Mouse (Mus musculus) liver, embryonic 15.5 days (tissue): ENCODE measurements around the gene Fbxw11. TPM values are rescaled to one million over a fixed set of nuclear protein-coding genes. Genes with fewer than 3 reads are reported as not detected.

Experiments
- ATAC-seq: fragments of 200-750 bp; cut with Nextera tagmentation; 2 replicates; pipeline ENCODE4 v1.8.0; 2017; ENCODE audit warnings: moderate number of reproducible peaks, mild to moderate bottlenecking, moderate library complexity; ENCODE audit not compliant: insufficient read depth
- H3K27ac ChIP-seq: fragments of 300-500 bp; sonication (generic); replicated peaks from 2 replicates; pipeline ENCODE4 v1.5.1; 2015; ENCODE audit warnings: mild to moderate bottlenecking, inconsistent platforms
- H3K27me3 ChIP-seq: fragments of 300-500 bp; sonication (generic); 2 replicates; pipeline ENCODE4 v1.6.1; 2015; ENCODE audit warnings: mild to moderate bottlenecking, inconsistent platforms
- H3K36me3 ChIP-seq: fragments of 300-500 bp; sonication (generic); replicated peaks from 2 replicates; pipeline ENCODE4 v1.6.1; 2015; ENCODE audit warnings: moderate library complexity, mild to moderate bottlenecking, inconsistent platforms
- H3K4me1 ChIP-seq: fragments of 300-500 bp; sonication (generic); replicated peaks from 2 replicates; pipeline ENCODE4 v1.6.1; 2015; ENCODE audit warnings: inconsistent platforms
- H3K4me2 ChIP-seq: fragments of 300-500 bp; sonication (generic); 2 replicates; pipeline ENCODE4 v1.6.1; 2015; ENCODE audit warnings: moderate library complexity, mild to moderate bottlenecking, inconsistent platforms
- H3K4me3 ChIP-seq: fragments of 300-500 bp; sonication (generic); replicated peaks from 2 replicates; pipeline ENCODE4 v1.5.1; 2015; ENCODE audit warnings: mild to moderate bottlenecking, inconsistent platforms
- H3K9ac ChIP-seq: fragments of 300-500 bp; sonication (generic); 2 replicates; pipeline ENCODE4 v1.6.1; 2015; ENCODE audit warnings: moderate library complexity, mild to moderate bottlenecking, inconsistent platforms
- H3K9me3 ChIP-seq: fragments of 300-500 bp; sonication (generic); replicated peaks from 2 replicates; pipeline ENCODE4 v1.6.1; 2016; ENCODE audit warnings: inconsistent platforms
- WGBS: fragments of 180-500 bp; shearing (Covaris S2); methylation state at CpG from one replicate; pipeline ENCODE4 v1.1.7; 2015; ENCODE audit warnings: mixed read lengths; ENCODE audit not compliant: insufficient replicate concordance; 5-methylcytosine and 5-hydroxymethylcytosine counted together
- polyA plus RNA-seq: library from polyadenylated mRNA; unstranded; fragments of >200 nt; fragmentation: Nextera tagmentation; extraction: Ambion mirVana; gene quantifications from 2 replicates; pipeline ENCODE4 v1.2.1, GENCODE M21; 2015

Fbxw11 gene
- polyA plus RNA-seq, 1 experiment from 2014 or later = 19.1 TPM

GRCm38 (mm10) chr11:32642899-32643886 lies 669 bp downstream of the Fbxw11 start:
- WGBS = under 1% methylated on average over 53 of the region's 54 CpGs
- peaks cover 59% of the 10 kb centered on the region for H3K4me1 ChIP-seq
- ATAC-seq = peak; percentile 40
- peak overlapping the region; percentile 87 for H3K4me2 ChIP-seq
- H3K9me3 ChIP-seq = no peaks in the 10 kb centered on the region
- peak overlapping the region; percentile 98 for H3K9ac ChIP-seq
- H3K27me3 ChIP-seq = no peaks in the 10 kb centered on the region
- H3K27ac ChIP-seq = peak overlapping the region; percentile 96
- peak overlapping the region; percentile 98 for H3K4me3 ChIP-seq
- H3K36me3 ChIP-seq = no peaks in the 10 kb centered on the region

- H3K4me2 ChIP-seq = peak overlapping the region; percentile 87
- peak overlapping the region; percentile 98 for H3K4me3 ChIP-seq
- H3K27me3 ChIP-seq = no peaks in the 10 kb centered on the region
- no peaks in the 10 kb centered on the region for H3K36me3 ChIP-seq
- peak overlapping the region; percentile 98 for H3K9ac ChIP-seq
- ATAC-seq = no peak
- 12% methylated on average over 3 of the region's 3 CpGs for WGBS
- peak overlapping the region; percentile 96; the same call in 1 of the 2 replicates for H3K27ac ChIP-seq
- H3K9me3 ChIP-seq = no peaks in the 10 kb centered on the region
- peaks cover 56% of the 10 kb centered on the region for H3K4me1 ChIP-seq
Observed at GRCm38 (mm10) chr11:32644010-32644409, 1.5 kb downstream of the Fbxw11 start.

- Histone ChIP-seq H3K36me3 (no peaks in the 10 kb centered on the region), H3K4me1 (peaks cover 50% of the 10 kb centered on the region), H3K27ac (0 out of 2 replicates have a peak overlapping the region, but pooled peaks have one; percentile 8), H3K27me3 (no peaks in the 10 kb centered on the region), H3K9ac (no peak overlapping the region), H3K4me3 (no peak overlapping the region), H3K4me2 (no peak overlapping the region), H3K9me3 (no peaks in the 10 kb centered on the region)
- ATAC-seq = no peak
- WGBS = 58% methylated on average over 2 of the region's 2 CpGs
Observed at GRCm38 (mm10) chr11:32647265-32647664, 4.7 kb downstream of the Fbxw11 start.

GRCm38 (mm10) chr11:32650236-32650749 lies 7.8 kb downstream of the Fbxw11 start:
- 0 out of 2 replicates have a peak overlapping the region, but pooled peaks have one; percentile 4 for H3K27ac ChIP-seq
- H3K27me3 ChIP-seq = no peaks in the 10 kb centered on the region
- H3K4me1 ChIP-seq = peaks cover 49% of the 10 kb centered on the region

GRCm38 (mm10) chr11:32650893-32651590 lies 8.5 kb downstream of the Fbxw11 start:
- no peak overlapping the region for H3K9ac ChIP-seq
- H3K4me1 ChIP-seq = peaks cover 50% of the 10 kb centered on the region
- ATAC-seq = no peak
- H3K9me3 ChIP-seq = no peaks in the 10 kb centered on the region
- no peaks in the 10 kb centered on the region for H3K27me3 ChIP-seq
- 0 out of 2 replicates have a peak, but pooled peaks cover 11% of the 10 kb centered on the region for H3K36me3 ChIP-seq
- H3K4me3 ChIP-seq = no peak overlapping the region
- WGBS = 78% methylated on average over 7 of the region's 7 CpGs
- H3K4me2 ChIP-seq = no peak overlapping the region
- H3K27ac ChIP-seq = 0 out of 2 replicates have a peak overlapping the region, but pooled peaks have one; percentile 4

More at GRCm38 (mm10) chr11:32650236-32650749, 7.8 kb downstream of the Fbxw11 start:
- Histone ChIP-seq H3K4me2 (no peak overlapping the region), H3K9ac (no peak overlapping the region), H3K36me3 (0 out of 2 replicates have a peak, but pooled peaks cover 11% of the 10 kb centered on the region), H3K4me3 (no peak overlapping the region), H3K9me3 (no peaks in the 10 kb centered on the region)
- ATAC-seq = no peak

- no peak overlapping the region for H3K4me3 ChIP-seq
- H3K9me3 ChIP-seq = no peaks in the 10 kb centered on the region
- H3K4me1 ChIP-seq = peaks cover 45% of the 10 kb centered on the region
- H3K36me3 ChIP-seq = 0 out of 2 replicates have a peak, but pooled peaks cover 11% of the 10 kb centered on the region
- no peak overlapping the region for H3K27ac ChIP-seq
- no peak overlapping the region for H3K4me2 ChIP-seq
- no peaks in the 10 kb centered on the region for H3K27me3 ChIP-seq
- no peak overlapping the region for H3K9ac ChIP-seq
- no peak for ATAC-seq
- WGBS = 65% methylated on average over 1 of the region's 1 CpGs
Observed at GRCm38 (mm10) chr11:32651723-32652122, 9.2 kb downstream of the Fbxw11 start.

- no peak overlapping the region for H3K9ac ChIP-seq
- H3K4me1 ChIP-seq = peaks cover 23% of the 10 kb centered on the region
- H3K36me3 ChIP-seq = no peaks in the 10 kb centered on the region
- H3K27me3 ChIP-seq = no peaks in the 10 kb centered on the region
- no peak overlapping the region for H3K27ac ChIP-seq
- H3K4me3 ChIP-seq = no peak overlapping the region
- no peaks in the 10 kb centered on the region for H3K9me3 ChIP-seq
- H3K4me2 ChIP-seq = no peak overlapping the region
- 68% methylated on average over 1 of the region's 1 CpGs for WGBS
- no peak for ATAC-seq
Observed at GRCm38 (mm10) chr11:32662082-32662656, 19.6 kb downstream of the Fbxw11 start.

- 55% methylated on average over 3 of the region's 3 CpGs for WGBS
- Histone ChIP-seq H3K27me3 (no peaks in the 10 kb centered on the region), H3K4me2 (no peak overlapping the region), H3K9me3 (no peaks in the 10 kb centered on the region), H3K9ac (no peak overlapping the region), H3K27ac (no peak overlapping the region), H3K4me1 (peaks cover 21% of the 10 kb centered on the region), H3K4me3 (no peak overlapping the region), H3K36me3 (no peaks in the 10 kb centered on the region)
- no peak for ATAC-seq
Observed at GRCm38 (mm10) chr11:32665639-32666038, 23.1 kb downstream of the Fbxw11 start.

GRCm38 (mm10) chr11:32666983-32667382 lies 24.5 kb downstream of the Fbxw11 start:
- Histone ChIP-seq H3K27ac (no peak overlapping the region), H3K36me3 (no peaks in the 10 kb centered on the region), H3K9ac (no peak overlapping the region), H3K27me3 (no peaks in the 10 kb centered on the region), H3K4me2 (no peak overlapping the region), H3K9me3 (no peaks in the 10 kb centered on the region), H3K4me1 (peaks cover 28% of the 10 kb centered on the region), H3K4me3 (no peak overlapping the region)
- ATAC-seq = no peak

- H3K36me3 ChIP-seq = no peaks in the 10 kb centered on the region
- no peak overlapping the region for H3K4me3 ChIP-seq
- no peaks in the 10 kb centered on the region for H3K9me3 ChIP-seq
- H3K27me3 ChIP-seq = no peaks in the 10 kb centered on the region
- 55% methylated on average over 4 of the region's 4 CpGs for WGBS
- no peak overlapping the region for H3K27ac ChIP-seq
- no peak overlapping the region; the same call in 1 of the 2 replicates for H3K4me2 ChIP-seq
- H3K9ac ChIP-seq = no peak overlapping the region
- ATAC-seq = no peak
- H3K4me1 ChIP-seq = peaks cover 18% of the 10 kb centered on the region
Observed at GRCm38 (mm10) chr11:32671480-32671879, 29.0 kb downstream of the Fbxw11 start.
